Mouse (Mus musculus) myocyte (in vitro differentiated cells): ENCODE data around the gene Dppa5a.

Source experiments
- CEBPB ChIP-seq: IDR thresholded peaks from 2 replicates; pipeline ENCODE4 v1.6.1; 2011; ENCODE audit warnings: mild to moderate bottlenecking, moderate library complexity; ENCODE audit not compliant: poor library complexity, insufficient read depth, severe bottlenecking
- E2F4 ChIP-seq: IDR thresholded peaks from one replicate; pipeline ENCODE4 v1.6.1; 2011; ENCODE audit warnings: mild to moderate bottlenecking, control low read depth, moderate library complexity; ENCODE audit not compliant: insufficient read depth
- MAX ChIP-seq: IDR thresholded peaks from one replicate; pipeline ENCODE4 v1.6.1; 2011; ENCODE audit warnings: low read depth, mild to moderate bottlenecking, control low read depth
- MYOD1 ChIP-seq, 3 experiments: IDR thresholded peaks; one replicate each; pipeline ENCODE4 v1.6.1; 2011; ENCODE audit warnings: control low read depth in 2 of 3, low read depth in 2 of 3, mild to moderate bottlenecking in 2 of 3, moderate library complexity in 1 of 3; ENCODE audit not compliant: insufficient read length in 2 of 3, control insufficient read depth in 1 of 3
- MYOG ChIP-seq, 3 experiments: IDR thresholded peaks; one replicate each; pipeline ENCODE4 v1.6.1; 2011; ENCODE audit warnings: control low read depth in 2 of 3, low read depth in 2 of 3, mild to moderate bottlenecking in 2 of 3; ENCODE audit not compliant: insufficient read length in 2 of 3, control insufficient read depth in 1 of 3, insufficient read depth in 1 of 3
- POLR2A ChIP-seq: IDR thresholded peaks from one replicate; pipeline ENCODE4 v1.6.1; 2011; ENCODE audit warnings: low read depth, mild to moderate bottlenecking, control low read depth, moderate library complexity; ENCODE audit not compliant: insufficient read length
- POLR2AphosphoS2 ChIP-seq: IDR thresholded peaks from one replicate; pipeline ENCODE4 v1.6.1; 2011; ENCODE audit warnings: low read depth, control low read depth; ENCODE audit not compliant: insufficient read length
- REST ChIP-seq: IDR thresholded peaks from one replicate; pipeline ENCODE4 v1.6.1; 2011; ENCODE audit warnings: mild to moderate bottlenecking, control low read depth, moderate library complexity; ENCODE audit not compliant: insufficient read depth, insufficient read length
- SRF ChIP-seq: IDR thresholded peaks from one replicate; pipeline ENCODE4 v1.6.1; 2011; ENCODE audit warnings: low read depth; ENCODE audit not compliant: control insufficient read depth, insufficient read length
- TCF12 ChIP-seq: IDR thresholded peaks from one replicate; pipeline ENCODE4 v1.6.1; 2011; ENCODE audit warnings: mild to moderate bottlenecking, control low read depth; ENCODE audit not compliant: poor library complexity, insufficient read depth, severe bottlenecking
- TCF3 ChIP-seq: IDR thresholded peaks from one replicate; pipeline ENCODE4 v1.6.1; 2011; ENCODE audit warnings: low read depth, control low read depth; ENCODE audit not compliant: insufficient read length
- USF1 ChIP-seq: IDR thresholded peaks from one replicate; pipeline ENCODE4 v1.6.1; 2011; ENCODE audit warnings: low read depth, mild to moderate bottlenecking, control low read depth, moderate library complexity

DNA sequence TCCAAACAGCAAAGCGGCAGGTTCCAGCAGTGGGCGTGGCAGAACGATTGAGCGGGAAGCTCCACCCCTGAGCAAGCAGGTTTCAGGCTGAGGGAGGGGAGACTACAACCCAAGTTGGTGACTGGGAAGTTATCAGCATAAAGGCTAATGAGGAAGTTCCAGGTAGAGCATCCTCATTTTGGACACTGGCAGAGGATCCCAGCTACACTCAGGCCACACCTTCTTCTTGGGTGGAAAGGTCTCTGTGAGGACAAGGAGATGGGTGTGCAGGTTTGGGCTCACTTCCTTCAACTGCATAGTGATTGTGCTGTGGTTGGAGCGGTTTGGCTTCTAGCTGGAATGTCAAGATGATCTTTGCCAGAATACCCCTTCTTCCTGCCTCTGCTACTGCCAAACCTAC, 22.0 kb upstream of the Dppa5a start:
- TF ChIP-seq POLR2A (no peak), REST (no peak), TCF12 (no peak), USF1 (no peak), TCF3 (no peak), MYOD1 (IDR thresholded peaks at IDR 0.05; ENCODE audit: control insufficient read depth in 1 of 3, insufficient read length in 2 of 3, low read depth in 2 of 3) (no peak), MAX (no peak), E2F4 (no peak), POLR2AphosphoS2 (no peak), CEBPB (no peak), MYOG (IDR thresholded peaks at IDR 0.05; ENCODE audit: control insufficient read depth in 1 of 3, insufficient read depth in 1 of 3, insufficient read length in 2 of 3, low read depth in 2 of 3) (no peak), SRF (no peak)
